Mouse (Mus musculus): ENCODE measurements around the gene Gtse1. TPM values are rescaled to one million over a fixed set of nuclear protein-coding genes. Genes with fewer than 3 reads are reported as not detected.
"Not testable (repeated sequence)": the region's sequence is repeated elsewhere in the genome, so short reads cannot be mapped to it uniquely, and the experiment has no call there.

The Gtse1 gene
- total RNA-seq, 2 experiments from 2014 or later = 0.14 TPM; not detected in 1

GRCm38 (mm10) chr15:85832599-85832998, 26.9 kb upstream of the Gtse1 start:
- DNase-seq = no peak
- intact Hi-C loops (cut with DNase I) = no loop called here
- Histone ChIP-seq H3K4me3 (peak overlapping the region; percentile 81), H3K27ac (peak overlapping the region; percentile 91)
- no peak for TF ChIP-seq CTCF (IDR thresholded peaks at IDR 0.05)

GRCm38 (mm10) chr15:85835335-85835734, 24.2 kb upstream of the Gtse1 start:
- no peak overlapping the region for H3K27ac ChIP-seq
- intact Hi-C loops (cut with DNase I) = no loop called here

GRCm38 (mm10) chr15:85836887-85837286, 22.7 kb upstream of the Gtse1 start:
- TF ChIP-seq CTCF (IDR thresholded peaks at IDR 0.05) = no peak
- H3K4me3 ChIP-seq = no peak overlapping the region
- intact Hi-C loops (cut with DNase I) = no loop called here
- H3K27ac ChIP-seq = no peak overlapping the region
- DNase-seq = no peak

More at GRCm38 (mm10) chr15:85835335-85835734, 24.2 kb upstream of the Gtse1 start:
- DNase-seq = no peak
- no peak overlapping the region for H3K4me3 ChIP-seq
- peak; percentile 42 for TF ChIP-seq CTCF (IDR thresholded peaks at IDR 0.05)

GRCm38 (mm10) chr15:85840983-85841382, 18.6 kb upstream of the Gtse1 start:
- DNase-seq = peak; percentile 38
- no peak overlapping the region for H3K4me3 ChIP-seq
- intact Hi-C loops (cut with DNase I) = loop anchor here (2.0 kb wide), 1 partner anchor 124 kb away; no protein-coding TSS in a partner anchor
- TF ChIP-seq CTCF (IDR thresholded peaks at IDR 0.05) = peak; percentile 75
- no peak overlapping the region for H3K27ac ChIP-seq

GRCm38 (mm10) chr15:85841796-85842360, 17.7 kb upstream of the Gtse1 start:
- no peak for TF ChIP-seq CTCF (IDR thresholded peaks at IDR 0.05)
- no peak overlapping the region for H3K27ac ChIP-seq
- H3K4me3 ChIP-seq = no peak overlapping the region
- DNase-seq = peak; percentile 46
- intact Hi-C loops (cut with DNase I) = loop anchor here (2.0 kb wide), 1 partner anchor 125 kb away; no protein-coding TSS in a partner anchor

- no peak for DNase-seq
- H3K4me3 ChIP-seq = no peak overlapping the region
- intact Hi-C loops (cut with DNase I) = no loop called here
- H3K27ac ChIP-seq = no peak overlapping the region
- TF ChIP-seq CTCF (IDR thresholded peaks at IDR 0.05) = no peak
Observed at GRCm38 (mm10) chr15:85845071-85845470, 14.5 kb upstream of the Gtse1 start.

GRCm38 (mm10) chr15:85851656-85852392, 7.7 kb upstream of the Gtse1 start:
- intact Hi-C loops (cut with DNase I) = no loop called here
- peak; percentile 45 for TF ChIP-seq CTCF (IDR thresholded peaks at IDR 0.05)
- H3K4me3 ChIP-seq = no peak overlapping the region
- no peak overlapping the region for H3K27ac ChIP-seq
- DNase-seq = no peak

GRCm38 (mm10) chr15:85858980-85859489, 510 bp upstream of the Gtse1 start:
- DNase-seq = no peak
- H3K27ac ChIP-seq = peak overlapping the region; percentile 88
- intact Hi-C loops (cut with DNase I) = loop anchor here (5.0 kb wide), 1 partner anchor 47 kb away; the partner anchor contains the start of gene Cdpf1
- no peak for TF ChIP-seq CTCF (IDR thresholded peaks at IDR 0.05)
- peak overlapping the region; percentile 79 for H3K4me3 ChIP-seq

GRCm38 (mm10) chr15:85865913-85866312, 6.4 kb downstream of the Gtse1 start:
- DNase-seq, H3K4me3 ChIP-seq, H3K27ac ChIP-seq: not testable (repeated sequence)
- intact Hi-C loops (cut with DNase I) = loop anchor here (5.0 kb wide), 1 partner anchor 254 kb away; no protein-coding TSS in a partner anchor

GRCm38 (mm10) chr15:85867696-85868095, 8.2 kb downstream of the Gtse1 start:
- Histone ChIP-seq H3K4me3 (no peak overlapping the region), H3K27ac (no peak overlapping the region)
- TF ChIP-seq CTCF (IDR thresholded peaks at IDR 0.05) = peak; percentile 98
- peak; percentile 74 for DNase-seq
- intact Hi-C loops (cut with DNase I) = loop anchor here (1.0 to 5.0 kb wide), 3 partner anchors 151 to 269 kb away; no protein-coding TSS in a partner anchor

- TF ChIP-seq CTCF (IDR thresholded peaks at IDR 0.05) = no peak
- intact Hi-C loops (cut with DNase I) = loop anchor here (5.0 kb wide), 1 partner anchor 65 kb away; the partner anchor contains the start of gene Cdpf1
- Histone ChIP-seq H3K4me3 (no peak overlapping the region), H3K27ac (no peak overlapping the region)
- no peak for DNase-seq
Observed at GRCm38 (mm10) chr15:85877336-85877735, 17.8 kb downstream of the Gtse1 start.

GRCm38 (mm10) chr15:85878848-85879497, 19.4 kb downstream of the Gtse1 start, which contains the start of gene Trmu:
Gene Trmu (plus strand): TSS chr15:85879312.
- peak within 1 kb of the TSS; percentile 83 for H3K4me3 ChIP-seq
- peak; percentile 74 for TF ChIP-seq CTCF (IDR thresholded peaks at IDR 0.05)
- DNase-seq = peak; percentile 94
- peak within 1 kb of the TSS; percentile 98 for H3K27ac ChIP-seq
- intact Hi-C loops (cut with DNase I) = loop anchor here (5.0 kb wide), 1 partner anchor 67 kb away; the partner anchor contains the start of gene Cdpf1

Data from gastrocnemius, adult 2 months (tissue).